Mouse (Mus musculus): Measurements from ENCODE around the gene Ppp1r13b. TPM values are rescaled to one million over a fixed set of nuclear protein-coding genes. Genes with fewer than 3 reads are reported as not detected.

Gene Ppp1r13b
- polyA plus RNA-seq, 2 experiments: 2.8 to 2.9 TPM

DNA sequence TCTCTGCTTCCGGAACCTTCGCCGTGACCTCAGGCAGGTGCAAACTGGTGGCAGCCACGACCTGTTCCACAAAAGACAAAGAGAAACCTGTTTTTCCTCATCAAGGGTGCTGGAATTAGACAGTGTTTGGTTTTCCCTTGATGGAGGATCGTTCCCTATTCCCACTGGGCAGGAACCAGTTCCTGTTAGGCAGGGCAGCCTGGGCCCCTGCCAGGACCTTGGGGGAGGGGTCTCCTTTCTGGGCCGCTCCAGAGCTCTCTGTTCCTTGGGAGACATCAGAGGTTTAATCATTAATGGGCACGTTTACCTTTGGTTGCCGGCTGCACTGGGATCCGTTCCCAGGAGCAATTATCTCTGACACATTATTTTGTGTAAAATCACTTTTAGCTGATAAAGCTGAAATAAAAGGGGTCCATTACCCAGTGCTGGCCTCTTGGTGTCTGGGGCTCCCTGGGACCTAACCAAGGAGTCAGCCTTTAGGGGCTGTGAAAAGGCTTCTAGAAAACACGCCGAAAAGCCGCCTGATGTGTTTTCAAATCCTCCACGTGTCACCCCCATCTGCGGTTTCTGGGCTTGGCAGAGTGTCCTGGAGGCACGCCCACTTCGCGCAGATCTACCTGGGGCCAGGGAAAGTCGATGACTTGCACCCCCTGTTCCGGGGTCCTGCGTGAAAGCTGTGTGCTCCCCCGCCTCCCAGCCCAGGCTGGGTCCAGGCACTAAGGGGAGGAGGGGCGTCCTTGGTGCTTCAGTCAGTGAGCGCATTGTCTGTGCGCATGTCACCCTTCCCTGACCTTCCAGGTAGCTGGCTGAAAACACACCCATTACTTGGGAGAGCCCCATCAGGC lies 29.0 kb upstream of the Ppp1r13b start:
- no peak for ATAC-seq (ENCODE audit: insufficient read depth)
- H3K9ac ChIP-seq (replicated peaks): no peak overlapping the region

DNA sequence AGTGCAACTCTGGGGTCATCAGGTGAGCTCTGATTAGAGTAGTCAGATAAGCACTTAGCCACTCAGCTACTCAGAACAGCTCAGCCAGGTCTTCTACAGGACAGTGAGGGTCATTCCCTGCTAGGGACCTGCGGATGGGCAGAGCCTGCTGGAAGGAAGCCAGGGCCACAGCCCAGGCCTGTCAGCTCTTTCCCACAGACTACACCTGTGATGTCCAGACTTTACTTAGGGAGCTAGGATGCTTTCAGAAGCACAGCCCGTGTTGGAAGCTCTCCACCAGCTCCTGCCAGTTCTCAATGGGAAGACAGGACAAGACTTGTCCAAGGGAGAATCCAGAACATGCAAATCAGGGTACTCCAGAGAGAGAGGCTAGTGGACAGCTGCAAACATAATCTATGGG lies 26.1 kb upstream of the Ppp1r13b start:
- Histone ChIP-seq H3K27me3 (ENCODE audit: control insufficient read depth, insufficient read depth, low read length) (no peaks in the 10 kb centered on the region), H3K9ac (replicated peaks) (no peak overlapping the region), H3K4me3 (ENCODE audit: insufficient read depth in 1 of 2, low read depth in 2 of 2, low read length in 2 of 2) (no peak overlapping the region), H3K27ac (no peak overlapping the region), H3K4me1 (replicated peaks; ENCODE audit: control insufficient read depth in 2 of 2, insufficient read depth in 2 of 2, low read length in 1 of 2) (peaks cover 6 to 21% of the 10 kb centered on the region in 2 experiments; a peak in 3 of 4 replicates), H3K9me3 (ENCODE audit: control insufficient read depth, low read length) (no peaks in the 10 kb centered on the region), H3K36me3 (replicated peaks; ENCODE audit: control insufficient read depth, insufficient read depth, low read depth) (no peaks in the 10 kb centered on the region), H3K4me2 (ENCODE audit: low read depth) (peak overlapping the region; percentile 21; the same call in 1 of the 2 replicates)
- DNase-seq (ENCODE audit: low read depth in 3 of 3, low spot score in 3 of 3) (no peak), ATAC-seq (ENCODE audit: insufficient read depth) (no peak)
- 66% methylated on average over 2 of the region's 2 CpGs for WGBS (ENCODE audit: insufficient replicate concordance)
- TF ChIP-seq CTCF (IDR thresholded peaks at IDR 0.05; ENCODE audit: low read depth): no peak
- TF ChIP-seq EP300 (IDR thresholded peaks at IDR 0.05; ENCODE audit: low read depth): no peak

More for the DNA sequence above, 29.0 kb upstream of the Ppp1r13b start:
- no peaks in the 10 kb centered on the region for H3K9me3 ChIP-seq (ENCODE audit: control insufficient read depth, low read length)
- DNase-seq (ENCODE audit: low read depth in 3 of 3, low spot score in 3 of 3): no peak
- no peaks in the 10 kb centered on the region for H3K36me3 ChIP-seq (replicated peaks; ENCODE audit: control insufficient read depth, insufficient read depth, low read depth)
- H3K4me1 ChIP-seq (replicated peaks; ENCODE audit: control insufficient read depth in 2 of 2, insufficient read depth in 2 of 2, low read length in 1 of 2): peaks cover 6 to 21% of the 10 kb centered on the region in 2 experiments; a peak in 3 of 4 replicates
- no peak overlapping the region for H3K27ac ChIP-seq
- no peak for TF ChIP-seq CTCF (IDR thresholded peaks at IDR 0.05; ENCODE audit: low read depth)
- no peak for TF ChIP-seq EP300 (IDR thresholded peaks at IDR 0.05; ENCODE audit: low read depth)
- H3K27me3 ChIP-seq (ENCODE audit: control insufficient read depth, insufficient read depth, low read length): no peaks in the 10 kb centered on the region
- 42% methylated on average over 24 of the region's 24 CpGs for WGBS (ENCODE audit: insufficient replicate concordance)
- peak overlapping the region; percentile 26; the same call in 1 of the 2 replicates for H3K4me2 ChIP-seq (ENCODE audit: low read depth)
- no peak overlapping the region for H3K4me3 ChIP-seq (ENCODE audit: insufficient read depth in 1 of 2, low read depth in 2 of 2, low read length in 2 of 2)

DNA sequence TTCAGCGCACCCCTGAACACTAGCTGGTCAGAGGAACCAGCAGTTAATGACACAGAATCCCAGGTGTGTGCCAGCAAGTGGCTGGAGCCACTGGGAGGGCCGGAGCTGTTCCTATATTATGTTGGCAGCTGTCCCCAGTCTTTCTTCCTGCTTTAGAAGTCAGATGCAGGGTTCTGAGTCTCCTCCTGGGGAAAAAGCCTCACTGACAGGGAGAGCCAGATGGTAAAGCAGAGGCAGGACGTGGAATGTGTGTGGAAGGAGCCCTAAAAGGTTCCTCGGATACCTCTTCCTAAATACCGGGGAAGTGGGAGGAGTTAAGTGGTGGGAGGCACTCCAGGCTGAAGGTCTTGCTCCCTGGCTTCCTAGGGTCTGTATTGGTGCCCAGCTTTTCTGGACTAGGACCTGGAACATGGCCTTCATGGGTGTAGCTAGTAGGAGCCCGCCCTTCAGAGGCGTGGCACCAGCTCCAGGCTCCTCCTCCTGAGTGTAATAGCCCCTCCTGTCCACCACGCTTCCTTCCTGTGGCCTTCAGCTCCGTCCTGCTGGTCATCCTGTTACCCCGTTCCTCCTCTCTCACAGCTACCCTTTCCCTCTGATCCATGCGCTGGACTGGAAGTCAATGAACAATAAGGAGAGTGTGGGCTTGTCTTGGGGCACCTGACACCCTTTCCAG lies 25.3 kb upstream of the Ppp1r13b start:
- H3K4me1 ChIP-seq (replicated peaks; ENCODE audit: control insufficient read depth in 2 of 2, insufficient read depth in 2 of 2, low read length in 1 of 2): peaks cover 3 to 17% of the 10 kb centered on the region in 2 experiments; a peak in 2 of 4 replicates
- no peaks in the 10 kb centered on the region for H3K9me3 ChIP-seq (ENCODE audit: control insufficient read depth, low read length)
- H3K27ac ChIP-seq: no peak overlapping the region
- H3K27me3 ChIP-seq (ENCODE audit: control insufficient read depth, insufficient read depth, low read length): no peaks in the 10 kb centered on the region
- DNase-seq (ENCODE audit: low read depth in 3 of 3, low spot score in 3 of 3): no peak
- no peak overlapping the region for H3K4me3 ChIP-seq (ENCODE audit: insufficient read depth in 1 of 2, low read depth in 2 of 2, low read length in 2 of 2)
- TF ChIP-seq CTCF (IDR thresholded peaks at IDR 0.05; ENCODE audit: low read depth) (peak; percentile 28; the same call in 1 of the 2 replicates), EP300 (IDR thresholded peaks at IDR 0.05; ENCODE audit: low read depth) (no peak)
- H3K36me3 ChIP-seq (replicated peaks; ENCODE audit: control insufficient read depth, insufficient read depth, low read depth): no peaks in the 10 kb centered on the region
- WGBS (ENCODE audit: insufficient replicate concordance): 35% methylated on average over 11 of the region's 11 CpGs
- H3K4me2 ChIP-seq (ENCODE audit: low read depth): peak overlapping the region; percentile 21
- H3K9ac ChIP-seq (replicated peaks): no peak overlapping the region
- ATAC-seq (ENCODE audit: insufficient read depth): peak; percentile 60; the same call in 1 of the 2 replicates

DNA sequence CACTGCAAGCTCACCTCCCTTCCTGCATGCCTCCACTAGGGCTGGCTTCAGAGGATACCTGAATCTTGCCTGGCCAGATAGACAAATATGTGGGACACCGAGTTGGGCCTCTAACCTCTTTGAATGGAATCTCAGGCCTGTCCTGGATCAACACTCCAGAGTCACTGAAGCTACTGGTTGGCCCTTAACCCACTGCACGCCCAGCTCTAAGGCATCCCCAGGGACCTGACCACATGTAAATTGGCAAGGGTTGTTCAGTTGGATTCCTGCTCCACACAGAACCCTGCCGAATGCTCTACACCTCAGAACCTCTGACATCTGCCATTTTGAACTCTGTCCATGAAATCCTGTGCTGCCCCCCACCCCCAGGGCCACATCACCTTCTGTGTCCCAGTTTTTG lies 24.6 kb upstream of the Ppp1r13b start:
- no peak overlapping the region for H3K27ac ChIP-seq
- no peak overlapping the region for H3K9ac ChIP-seq (replicated peaks)
- no peaks in the 10 kb centered on the region for H3K27me3 ChIP-seq (ENCODE audit: control insufficient read depth, insufficient read depth, low read length)
- H3K4me3 ChIP-seq (ENCODE audit: insufficient read depth in 1 of 2, low read depth in 2 of 2, low read length in 2 of 2): no peak overlapping the region
- H3K4me1 ChIP-seq (replicated peaks; ENCODE audit: control insufficient read depth in 2 of 2, insufficient read depth in 2 of 2, low read length in 1 of 2): peaks cover 3 to 17% of the 10 kb centered on the region in 2 experiments; a peak in 2 of 4 replicates
- no peak for DNase-seq (ENCODE audit: low read depth in 3 of 3, low spot score in 3 of 3)
- no peak overlapping the region for H3K4me2 ChIP-seq (ENCODE audit: low read depth)
- TF ChIP-seq EP300 (IDR thresholded peaks at IDR 0.05; ENCODE audit: low read depth): no peak
- TF ChIP-seq CTCF (IDR thresholded peaks at IDR 0.05; ENCODE audit: low read depth): no peak
- WGBS (ENCODE audit: insufficient replicate concordance): 52% methylated on average over 3 of the region's 3 CpGs
- no peaks in the 10 kb centered on the region for H3K36me3 ChIP-seq (replicated peaks; ENCODE audit: control insufficient read depth, insufficient read depth, low read depth)
- H3K9me3 ChIP-seq (ENCODE audit: control insufficient read depth, low read length): no peaks in the 10 kb centered on the region
- no peak for ATAC-seq (ENCODE audit: insufficient read depth)

All from liver, embryonic 14.5 days (tissue).